Mouse (Mus musculus) testis, adult 2 months (tissue): ENCODE measurements around the gene Entpd7.

Experiments
- CTCF ChIP-seq: fragments of 200-500 bp; IDR thresholded peaks from 2 replicates; pipeline ENCODE4 v1.5.1; 2012; ENCODE audit warnings: low read depth, mild to moderate bottlenecking, inconsistent platforms, low read length, moderate library complexity; ENCODE audit not compliant: control insufficient read depth, insufficient read depth, insufficient replicate concordance
- POLR2A ChIP-seq: fragments of 200-500 bp; IDR thresholded peaks from 2 replicates; pipeline ENCODE4 v1.6.1; 2012; ENCODE audit warnings: low read depth, mild to moderate bottlenecking, inconsistent platforms, low read length, moderate library complexity; ENCODE audit not compliant: control insufficient read depth

DNA sequence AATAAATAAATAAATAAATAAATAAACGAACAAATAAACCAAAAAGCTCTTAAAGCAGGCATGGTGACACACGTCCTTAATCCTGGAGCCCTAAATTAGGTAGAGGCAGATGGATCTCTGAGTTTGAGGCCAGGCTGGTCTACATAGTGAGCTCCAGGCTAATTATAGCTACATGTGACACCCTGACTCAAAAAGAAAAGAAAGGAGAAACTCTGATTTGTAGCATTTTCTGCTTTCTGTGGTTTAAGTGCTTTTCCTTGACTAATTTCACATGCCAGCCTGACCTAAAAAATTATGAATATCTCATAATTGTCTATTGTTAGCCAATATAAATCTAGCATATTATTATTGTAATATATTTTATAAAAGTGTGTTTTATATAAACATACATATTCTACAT, 72.9 kb downstream of the Entpd7 start:
- no peak for TF ChIP-seq CTCF
- TF ChIP-seq POLR2A = no peak
